Mouse (Mus musculus) embryonic fibroblast, embryonic 13.5 days (primary cell): Measurements from ENCODE around the gene Ccdc117.

Experiments used
- CTCF ChIP-seq: IDR thresholded peaks from 2 replicates; pipeline ENCODE4 v1.5.1; 2011; ENCODE audit warnings: mild to moderate bottlenecking, control low read depth, low read length, moderate library complexity, borderline replicate concordance; ENCODE audit not compliant: insufficient read depth
- POLR2A ChIP-seq: IDR thresholded peaks from 2 replicates; pipeline ENCODE4 v1.6.1; 2011; ENCODE audit warnings: low read depth, mild to moderate bottlenecking, control low read depth, low read length, moderate library complexity

DNA sequence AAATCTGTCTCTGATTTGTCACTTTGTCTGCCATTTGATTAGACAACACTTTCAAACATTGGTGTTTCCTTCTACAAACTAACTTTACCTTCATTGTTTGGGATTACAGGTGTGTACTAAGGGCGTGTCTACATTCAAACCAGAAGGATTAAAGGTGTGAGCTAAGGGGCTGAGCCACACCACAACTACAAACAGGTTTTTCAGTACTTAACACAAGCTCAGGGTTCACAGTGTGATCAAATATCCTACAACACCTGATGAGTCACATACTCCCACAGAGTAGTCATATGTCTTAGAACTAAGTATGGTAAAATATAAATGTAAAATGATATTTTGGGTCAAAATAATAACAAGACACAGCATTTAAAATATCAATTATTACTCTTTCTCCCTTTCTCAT is 9.9 kb upstream of the Ccdc117 start:
- TF ChIP-seq CTCF (no peak), POLR2A (no peak)
